Mouse (Mus musculus): ENCODE data around the gene Cacna1e. TPM values are rescaled to one million over a fixed set of nuclear protein-coding genes. Genes with fewer than 3 reads are reported as not detected.

The Cacna1e gene
- polyA plus RNA-seq, 2 experiments from 2014 or later = 0.04 to 0.19 TPM

GRCm38 (mm10) chr1:154779908-154780514, 104.3 kb downstream of the Cacna1e start:
- no peak for ATAC-seq

DNA sequence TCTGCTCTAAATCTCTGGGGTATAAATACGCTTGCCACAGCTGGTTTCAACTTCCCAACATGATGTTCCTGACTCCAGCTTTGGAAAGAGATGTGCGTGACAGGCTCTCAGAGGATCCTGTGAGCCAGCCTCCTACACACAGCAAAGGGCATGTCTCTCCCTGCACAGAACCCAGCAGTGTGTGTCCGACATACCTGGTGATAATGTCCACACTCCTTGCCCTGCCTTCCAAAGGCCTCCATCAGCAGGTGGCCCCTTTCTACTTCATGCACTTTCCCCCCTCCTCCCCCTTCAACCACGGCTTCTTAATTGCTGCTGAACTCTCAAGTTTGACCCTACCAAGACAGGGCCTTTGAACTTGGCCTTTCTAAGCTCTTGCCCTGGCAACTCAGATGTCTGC, 108.0 kb downstream of the Cacna1e start:
- no peak for ATAC-seq

GRCm38 (mm10) chr1:154774468-154774867, 109.8 kb downstream of the Cacna1e start:
- no peak for ATAC-seq

- no peak for ATAC-seq
Measured at GRCm38 (mm10) chr1:154771111-154771510, 113.2 kb downstream of the Cacna1e start.

- no peak for ATAC-seq
Measured at GRCm38 (mm10) chr1:154770542-154770941, 113.8 kb downstream of the Cacna1e start.

- ATAC-seq = no peak
Measured at GRCm38 (mm10) chr1:154763132-154763531, 121.2 kb downstream of the Cacna1e start.

DNA sequence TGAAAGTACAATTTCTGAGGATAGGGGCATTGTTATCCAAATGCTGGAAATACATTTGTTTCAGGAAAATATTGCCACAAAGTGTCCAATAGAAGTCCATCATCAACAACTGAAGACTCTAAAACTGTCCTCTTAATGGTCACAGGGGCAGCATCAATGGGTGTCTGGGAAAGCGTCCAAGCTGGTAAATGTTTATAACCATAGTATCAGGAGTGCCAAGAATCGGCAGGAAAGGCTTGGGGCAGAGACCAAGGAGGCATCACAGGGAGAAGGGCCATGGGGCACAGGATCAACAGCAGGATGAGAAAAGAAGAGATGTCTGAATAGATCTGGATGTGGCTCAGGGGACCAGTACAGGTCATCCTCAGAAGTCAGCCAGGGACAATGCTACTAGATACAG, 132.2 kb downstream of the Cacna1e start:
- ATAC-seq = no peak

- ATAC-seq = no peak
Measured at GRCm38 (mm10) chr1:154748531-154748930, 135.8 kb downstream of the Cacna1e start.

DNA sequence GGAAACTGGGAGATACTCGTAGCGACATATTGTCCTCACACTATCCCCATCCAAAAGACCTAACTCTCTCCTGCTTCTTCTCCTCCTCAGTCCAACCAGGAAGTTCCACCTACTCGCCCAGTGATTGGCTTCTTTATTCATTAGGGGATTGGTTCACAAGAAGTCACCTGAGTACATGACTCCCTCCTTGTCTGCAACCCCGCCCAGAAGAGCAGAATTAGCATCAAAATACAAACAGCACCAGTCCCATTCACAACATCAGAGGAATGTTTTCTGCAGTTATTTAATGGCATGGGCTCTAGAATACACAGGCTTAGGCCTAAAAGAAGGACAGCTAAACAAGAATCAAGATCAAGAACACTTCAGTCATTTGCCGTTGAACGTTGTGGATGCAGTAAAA, 139.1 kb downstream of the Cacna1e start:
- no peak for ATAC-seq

DNA sequence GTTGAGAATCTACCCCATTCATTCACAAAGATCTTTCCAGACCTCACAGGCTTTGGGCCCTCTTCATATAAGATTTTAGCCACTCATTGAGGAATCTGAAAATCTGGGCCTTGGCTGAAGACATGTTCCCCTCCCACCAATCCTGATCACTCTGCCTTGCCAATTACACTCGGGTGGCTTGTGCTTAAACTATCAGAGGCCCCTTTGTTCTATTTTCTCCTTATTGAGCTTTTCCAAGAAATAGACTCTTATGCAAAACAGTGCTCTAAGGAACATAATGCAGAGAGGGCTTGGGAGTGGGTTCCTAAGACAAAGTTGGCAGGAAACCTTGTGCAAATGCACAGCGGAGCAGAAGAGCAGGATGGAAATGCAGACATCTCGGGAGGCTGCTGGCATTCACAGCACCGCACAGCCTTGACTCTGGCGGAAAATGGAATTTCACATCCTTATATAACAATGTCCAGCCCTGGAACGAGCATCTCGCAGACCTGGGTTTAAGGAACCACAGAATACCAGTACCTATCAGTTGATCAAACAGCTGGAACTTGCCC, 153.8 kb downstream of the Cacna1e start:
- no peak for ATAC-seq

GRCm38 (mm10) chr1:154729269-154729980, 154.9 kb downstream of the Cacna1e start:
- no peak for ATAC-seq

DNA sequence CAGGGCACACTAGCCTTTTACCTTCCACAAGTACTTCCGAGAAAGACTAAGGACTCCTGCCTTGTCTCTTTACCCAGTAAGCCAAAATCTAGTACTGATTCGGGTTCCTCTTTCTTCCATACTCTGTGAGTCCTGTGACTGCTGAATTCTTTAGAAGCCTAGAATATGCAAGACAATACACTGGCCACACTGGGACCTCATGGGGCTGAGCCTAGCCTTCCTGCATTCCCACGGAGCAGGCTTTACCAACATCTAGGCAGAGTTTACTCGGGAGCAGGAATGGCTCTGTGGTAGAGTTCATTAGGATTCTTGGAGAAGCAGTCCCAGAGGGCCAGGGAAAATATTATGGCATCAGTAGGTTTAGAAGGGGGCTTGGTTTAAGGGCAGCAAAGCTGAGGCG, 155.6 kb downstream of the Cacna1e start:
- ATAC-seq = no peak

GRCm38 (mm10) chr1:154727696-154728095, 156.6 kb downstream of the Cacna1e start:
- no peak for ATAC-seq

- ATAC-seq = no peak
Measured at GRCm38 (mm10) chr1:154726361-154727161, 157.7 kb downstream of the Cacna1e start.

- no peak for ATAC-seq
Measured at GRCm38 (mm10) chr1:154725356-154726320, 158.7 kb downstream of the Cacna1e start.

DNA sequence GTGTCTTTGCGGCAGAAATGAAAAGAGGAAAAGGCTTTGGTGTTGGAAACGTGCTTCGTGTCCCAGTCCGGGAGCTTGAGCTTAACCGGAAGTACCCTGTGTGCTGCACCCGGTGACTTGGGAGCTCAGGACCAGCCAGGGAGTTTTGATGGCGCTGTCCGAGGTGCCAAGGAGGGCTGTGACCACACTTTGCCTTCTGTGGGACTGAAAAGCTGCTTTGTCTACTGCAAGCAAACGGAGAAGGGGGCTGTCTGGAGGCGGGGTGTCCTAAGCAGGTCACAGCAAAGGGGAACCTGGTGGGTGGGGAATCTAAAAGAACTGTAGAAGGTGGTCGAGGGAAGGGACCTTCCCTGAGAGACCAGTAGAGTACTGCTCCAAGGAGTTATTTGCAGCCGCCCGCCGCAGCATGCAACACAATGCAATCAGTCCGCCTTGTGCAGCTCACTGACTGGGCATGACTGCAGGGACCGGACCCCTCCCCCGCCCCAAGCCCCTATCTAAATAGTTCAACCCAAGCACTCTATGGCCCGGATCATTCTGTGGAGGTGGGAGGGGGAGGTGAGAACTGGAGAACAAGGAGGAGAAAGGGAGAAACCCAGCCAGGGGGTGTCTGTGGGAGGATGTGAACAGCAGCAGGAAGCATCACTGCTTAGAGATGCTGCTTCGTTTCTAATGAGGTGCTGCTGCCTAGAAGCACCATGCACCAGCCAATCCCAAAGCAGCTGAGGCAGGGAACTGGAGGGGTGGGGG, 160.6 kb downstream of the Cacna1e start:
- no peak for ATAC-seq

DNA sequence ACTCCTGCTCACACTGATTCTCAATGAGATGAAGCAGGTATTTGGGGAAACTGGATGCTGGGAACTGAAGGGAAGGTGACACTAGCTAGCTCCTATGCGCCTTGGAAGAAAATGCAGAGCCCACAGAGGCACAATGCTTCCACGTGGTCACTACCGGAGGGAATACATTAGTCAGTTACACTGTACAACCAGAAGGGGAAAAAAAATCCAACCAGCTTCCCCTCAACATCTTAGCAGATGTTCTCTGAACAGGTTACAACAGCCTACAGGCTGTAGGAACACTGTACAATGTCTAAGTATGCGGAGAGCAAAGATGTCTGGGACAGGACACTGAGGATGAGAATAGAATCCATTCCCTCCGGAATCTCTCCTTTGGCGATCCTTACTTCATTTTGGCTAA, 161.2 kb downstream of the Cacna1e start:
- no peak for ATAC-seq

- no peak for ATAC-seq
Measured at GRCm38 (mm10) chr1:154715596-154715995, 168.7 kb downstream of the Cacna1e start.

DNA sequence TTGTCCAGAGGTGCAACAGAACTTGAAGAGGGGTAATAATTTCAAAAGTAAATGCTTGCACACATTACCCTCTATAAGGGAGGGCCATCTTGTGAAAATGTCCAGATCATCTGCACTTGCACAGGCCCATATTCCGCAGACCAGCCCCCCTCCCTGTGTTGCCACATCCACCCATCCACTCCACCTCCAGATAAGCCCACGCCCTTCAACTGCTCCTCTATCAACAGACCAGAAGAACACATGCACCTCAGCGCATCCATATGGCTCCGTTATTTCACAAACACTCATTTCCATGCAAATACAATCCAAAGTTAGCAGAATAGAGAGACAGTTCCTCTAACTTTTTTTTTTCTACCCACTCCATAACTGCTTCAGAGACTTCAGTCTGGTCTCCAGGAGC, 171.6 kb downstream of the Cacna1e start:
- ATAC-seq = no peak

GRCm38 (mm10) chr1:154707584-154708290, 176.6 kb downstream of the Cacna1e start:
- no peak for ATAC-seq

DNA sequence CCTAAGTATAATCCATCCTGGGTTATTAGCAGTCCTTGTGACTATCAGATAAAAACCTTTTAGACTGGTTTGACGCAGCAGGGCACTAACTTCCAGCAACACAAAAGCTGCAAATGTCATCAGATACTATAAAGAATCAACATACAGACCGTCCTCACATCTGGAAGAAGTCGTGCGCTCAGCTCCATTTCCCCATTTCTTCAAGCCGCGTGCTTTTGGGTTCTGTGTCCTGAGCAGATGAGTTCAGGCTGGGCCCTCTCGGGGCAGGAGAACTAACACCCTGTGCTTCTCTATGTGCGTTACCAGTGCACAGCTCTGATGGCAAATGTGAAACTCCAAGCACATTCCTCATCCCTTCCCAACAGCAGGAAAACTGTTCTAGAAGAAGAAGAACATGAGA, 177.3 kb downstream of the Cacna1e start:
- no peak for ATAC-seq

Measured in activated CD4-positive, CD25-positive, alpha-beta regulatory T cell, adult 4 months (primary cell).